Mouse (Mus musculus) C2C12 (cell line): Measurements from ENCODE around the gene Nos3.

Experiments
- CEBPB ChIP-seq: IDR thresholded peaks from one replicate; pipeline ENCODE4 v1.6.1; 2011; ENCODE audit warnings: low read depth, mild to moderate bottlenecking, control low read depth, moderate library complexity
- CTCF ChIP-seq: IDR thresholded peaks from one replicate; pipeline ENCODE4 v1.5.1; 2011; ENCODE audit not compliant: control insufficient read depth, insufficient read depth, insufficient read length
- MAX ChIP-seq: IDR thresholded peaks from one replicate; pipeline ENCODE4 v1.6.1; 2011; ENCODE audit warnings: mild to moderate bottlenecking, control low read depth
- MYOD1 ChIP-seq: IDR thresholded peaks from one replicate; pipeline ENCODE4 v1.6.1; 2011; ENCODE audit warnings: low read depth; ENCODE audit not compliant: control insufficient read depth, insufficient read length
- USF1 ChIP-seq: IDR thresholded peaks from one replicate; pipeline ENCODE4 v1.6.1; 2011; ENCODE audit warnings: low read depth, mild to moderate bottlenecking, control low read depth, moderate library complexity

DNA sequence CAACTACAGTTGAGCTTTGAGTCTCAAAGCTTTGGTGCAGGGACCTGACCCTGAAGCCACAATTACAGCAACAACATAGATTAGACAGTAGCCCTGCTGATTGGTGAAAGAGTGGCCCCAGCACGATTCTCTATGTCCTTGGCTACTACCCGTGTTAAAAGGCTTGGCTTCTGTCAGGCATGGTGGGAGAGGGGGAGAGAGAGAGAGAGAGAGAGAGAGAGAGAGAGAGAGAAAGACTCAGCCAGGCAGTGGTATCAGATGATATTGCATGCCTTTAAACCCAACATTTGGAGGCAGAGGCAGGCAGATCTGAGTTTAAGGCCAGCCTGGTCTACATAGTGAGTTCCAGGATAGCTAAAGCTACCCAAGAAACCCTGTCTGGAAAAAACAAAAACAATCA lies 17.4 kb downstream of the Nos3 start:
- TF ChIP-seq USF1: no peak
- TF ChIP-seq CTCF: no peak
- no peak for TF ChIP-seq MAX
- no peak for TF ChIP-seq CEBPB
- TF ChIP-seq MYOD1: no peak
